Mouse (Mus musculus) left cerebral cortex, postnatal 10 days (tissue): ENCODE measurements at regions not wholly inside any gene's neighbourhood (a gene's known extent, or its start where the extent isn't known, plus 50 kb on each side); places are given as distances from the start of the nearest gene placed in this dataset.

Experiments
- DNase-seq, 2 experiments: peaks; one replicate each; pipeline ENCODE4 v3.0.0; 2021 to 2022; ENCODE audit warnings: low spot score in 2 of 2, mixed read lengths in 1 of 2; ENCODE audit errors: extremely low spot score in 1 of 2
- intact Hi-C: fragments of 180-260 bp; cut with DNase I; formaldehyde crosslinking; loops from one replicate; pipeline ENCODE4 v1.15.1; 2025

- no peak for DNase-seq
- intact Hi-C loops: no loop called here
These were observed 328.9 kb downstream of the Nuak1 start for GRCm38 (mm10) chr10:84111502-84111901.

- no peak for DNase-seq
- intact Hi-C loops: no loop called here
These were observed 328.5 kb downstream of the Nuak1 start for GRCm38 (mm10) chr10:84111909-84112308.

DNA sequence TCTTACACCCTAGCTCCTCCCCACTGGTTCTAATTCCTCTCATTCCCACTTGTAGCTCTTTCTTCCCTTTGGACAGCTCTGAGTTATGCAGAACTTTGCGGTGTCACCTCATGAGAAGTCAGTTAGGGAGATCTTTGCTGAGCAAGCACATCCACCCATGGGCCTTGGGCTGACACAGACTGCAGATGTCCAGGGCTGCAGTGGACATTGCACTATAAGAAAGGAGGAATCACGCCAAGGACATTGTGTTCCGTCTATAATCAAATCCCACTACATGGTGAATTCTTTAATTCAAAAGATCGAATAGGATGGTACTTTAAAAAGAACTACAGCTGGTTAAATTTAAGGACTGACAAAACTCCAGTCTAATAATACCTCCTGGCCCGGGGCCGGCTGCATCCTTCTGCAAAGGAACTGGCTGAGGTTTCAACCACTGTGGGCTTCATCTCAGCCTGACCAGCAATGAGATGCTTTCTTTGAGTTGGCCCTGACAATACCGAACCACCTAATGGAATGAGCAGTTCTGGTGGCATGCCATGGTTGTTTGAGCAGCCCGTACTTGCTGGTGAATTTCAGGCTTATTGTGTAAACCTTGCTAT lies 320.3 kb downstream of the Nuak1 start:
- peak in 1 of 2 experiments; percentile 45 for DNase-seq
- intact Hi-C loops: no loop called here

DNA sequence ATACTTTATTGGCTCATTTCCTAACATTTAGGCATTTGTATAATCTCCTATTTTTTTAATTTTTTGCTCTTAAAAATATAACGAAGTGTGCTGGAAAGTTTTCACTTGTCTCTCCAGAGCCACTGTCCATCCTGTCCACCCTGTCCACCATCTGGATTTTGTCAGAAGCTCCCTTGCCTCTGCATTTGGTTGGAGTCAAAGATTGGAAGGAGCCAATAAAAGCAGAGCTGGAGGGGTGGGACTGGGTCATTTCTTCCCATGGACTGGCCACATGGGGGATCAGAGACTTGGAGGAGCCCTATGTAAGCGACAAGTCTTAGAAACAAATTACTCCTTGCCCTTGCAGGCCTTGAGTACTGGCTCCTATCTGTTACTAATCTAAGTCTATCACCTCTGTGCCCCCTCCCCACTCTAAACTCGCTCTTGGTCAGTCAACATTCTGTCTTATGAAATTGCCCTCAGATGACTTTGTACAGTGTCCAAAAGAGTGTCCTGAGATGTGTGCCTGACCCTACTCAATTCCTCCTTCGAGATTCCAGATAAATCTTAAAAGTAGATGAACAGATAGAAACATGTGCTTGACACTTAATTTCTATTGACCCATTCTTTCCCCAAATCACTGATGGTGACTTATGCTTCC lies 303.3 kb downstream of the Nuak1 start:
- DNase-seq: no peak
- intact Hi-C loops: no loop called here

DNA sequence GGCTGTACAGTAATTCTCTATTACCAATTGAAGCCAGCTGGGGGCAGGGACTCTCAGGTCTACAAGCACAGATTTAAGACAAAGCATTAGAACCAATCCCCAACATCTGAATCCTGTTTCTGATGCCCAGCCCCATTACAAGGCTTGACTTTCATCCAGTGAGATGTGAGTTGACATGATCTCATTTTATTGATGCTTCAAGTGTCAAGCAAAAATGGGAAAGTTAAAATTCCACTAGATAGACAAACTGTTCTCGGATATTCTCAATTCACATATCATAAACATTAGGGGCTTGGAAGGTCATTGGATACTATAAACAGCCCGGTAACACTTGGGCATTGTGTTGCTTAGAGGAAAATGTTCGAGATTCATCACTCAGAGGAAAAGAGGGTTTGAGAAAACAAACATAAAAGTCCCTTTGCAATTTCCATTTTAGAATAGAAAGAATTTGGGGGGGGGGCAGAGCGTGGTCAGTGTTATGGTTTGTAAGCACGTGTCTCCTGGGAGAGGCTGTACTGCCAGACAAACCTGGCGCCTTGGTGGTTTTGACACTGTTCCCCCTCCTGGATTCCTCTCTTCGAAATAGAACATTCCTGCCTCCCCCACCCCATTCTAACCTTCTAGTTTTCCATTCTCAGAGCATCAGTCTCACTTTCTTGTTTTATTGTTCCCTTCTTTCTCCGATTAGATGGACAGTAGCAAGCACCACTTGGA lies 297.5 kb downstream of the Nuak1 start:
- intact Hi-C loops: no loop called here
- DNase-seq: no peak

- intact Hi-C loops: no loop called here
- no peak for DNase-seq
These were observed 296.6 kb downstream of the Nuak1 start for GRCm38 (mm10) chr10:84143674-84144343.

GRCm38 (mm10) chr10:84144344-84144687 lies 296.1 kb downstream of the Nuak1 start:
- DNase-seq: no peak
- intact Hi-C loops: no loop called here

DNA sequence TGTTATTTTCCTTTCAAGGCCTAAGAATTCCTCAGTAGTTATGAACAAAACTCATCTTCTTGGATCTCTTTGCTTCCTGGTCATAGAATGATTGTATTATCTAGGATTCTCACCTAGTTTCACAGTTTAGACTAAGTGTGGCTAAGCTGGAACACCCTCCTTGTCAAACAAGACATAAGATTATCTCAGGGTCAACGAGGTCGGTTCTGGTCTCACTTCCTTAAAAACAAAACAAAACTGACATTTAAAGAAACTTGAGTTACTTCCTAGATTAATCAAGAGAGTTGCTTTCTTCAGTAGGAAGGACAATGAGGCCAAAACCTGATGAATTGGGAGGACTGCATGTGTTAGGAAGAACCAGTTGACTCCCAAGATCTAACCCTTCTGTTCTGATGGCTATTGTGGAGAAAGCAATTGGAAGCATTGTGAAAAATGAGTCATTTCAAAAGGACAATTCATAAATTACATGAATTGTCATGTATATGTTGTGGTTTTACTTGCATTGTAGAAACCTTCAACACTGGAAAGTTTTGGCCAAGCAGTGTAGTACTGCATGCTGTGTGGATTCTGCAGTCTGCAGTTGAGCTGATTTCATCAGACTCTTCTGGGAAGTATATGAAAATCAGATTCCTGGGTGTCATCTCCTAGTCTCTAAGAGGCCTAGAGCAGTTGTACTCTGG lies 293.0 kb downstream of the Nuak1 start:
- DNase-seq: no peak
- intact Hi-C loops: no loop called here

DNA sequence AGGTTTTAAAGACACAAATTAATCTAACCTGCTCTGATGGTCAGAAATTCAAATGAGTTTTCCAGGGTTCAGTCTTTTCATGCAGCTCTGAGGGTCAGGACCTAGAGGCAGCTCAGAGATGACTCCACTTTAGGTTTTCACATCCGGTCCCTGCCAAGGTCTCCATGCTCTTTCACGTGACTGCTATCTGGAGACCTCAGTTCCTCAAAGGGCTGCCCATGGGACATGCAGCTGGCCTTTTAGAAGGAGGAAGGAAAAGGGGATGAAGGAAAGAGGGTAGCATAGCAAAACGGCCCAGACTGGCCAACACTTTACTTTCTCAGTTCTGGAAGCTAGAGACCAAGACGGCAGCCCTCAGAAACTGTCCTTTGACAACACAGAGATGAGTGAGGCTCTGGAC lies 276.6 kb downstream of the Nuak1 start:
- DNase-seq: no peak
- intact Hi-C loops: loop anchor here (10.0 kb wide), 1 partner anchor 281 kb away; the partner anchor contains the start of gene Nuak1

- DNase-seq: no peak
- intact Hi-C loops: loop anchor here (10.0 kb wide), 1 partner anchor 279 kb away; the partner anchor contains the start of gene Nuak1
These were observed 274.4 kb downstream of the Nuak1 start for GRCm38 (mm10) chr10:84165832-84166567.

GRCm38 (mm10) chr10:84166568-84166905 lies 273.9 kb downstream of the Nuak1 start:
- peak; percentile 54 to 56 for DNase-seq
- intact Hi-C loops: loop anchor here (10.0 kb wide), 1 partner anchor 278 kb away; the partner anchor contains the start of gene Nuak1

DNA sequence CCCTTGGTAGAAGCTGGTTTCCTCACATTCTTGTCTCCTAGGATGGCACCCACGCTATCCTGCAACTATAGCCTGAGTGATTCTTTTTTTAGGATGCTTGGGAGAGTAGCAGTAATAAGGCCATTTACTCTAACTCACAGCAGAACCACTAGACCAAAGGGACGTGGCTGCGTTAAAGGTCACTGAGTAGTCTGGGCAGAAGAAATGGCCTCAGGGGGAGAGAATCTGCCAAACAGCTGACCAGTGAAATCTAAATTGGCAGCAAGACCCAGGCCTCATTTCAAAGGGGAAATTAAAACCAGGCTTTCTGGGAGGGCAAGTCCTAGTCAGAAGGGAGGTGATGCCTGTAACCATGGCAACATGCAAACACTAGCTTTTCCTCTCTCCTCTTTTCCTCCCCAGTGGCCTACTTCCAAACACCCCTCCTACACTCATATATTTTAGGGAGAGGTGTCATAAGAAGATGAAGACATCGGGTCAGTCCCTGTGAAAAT lies 267.5 kb downstream of the Nuak1 start:
- intact Hi-C loops: no loop called here
- peak; percentile 41 to 56 for DNase-seq

- DNase-seq: no peak
- intact Hi-C loops: no loop called here
These were observed 257.2 kb downstream of the Nuak1 start for GRCm38 (mm10) chr10:84183239-84183638.

- intact Hi-C loops: no loop called here
- no peak for DNase-seq
These were observed 253.9 kb downstream of the Nuak1 start for GRCm38 (mm10) chr10:84186466-84186865.

GRCm38 (mm10) chr10:84199035-84199434 lies 241.4 kb downstream of the Nuak1 start:
- no peak for DNase-seq
- intact Hi-C loops: no loop called here

DNA sequence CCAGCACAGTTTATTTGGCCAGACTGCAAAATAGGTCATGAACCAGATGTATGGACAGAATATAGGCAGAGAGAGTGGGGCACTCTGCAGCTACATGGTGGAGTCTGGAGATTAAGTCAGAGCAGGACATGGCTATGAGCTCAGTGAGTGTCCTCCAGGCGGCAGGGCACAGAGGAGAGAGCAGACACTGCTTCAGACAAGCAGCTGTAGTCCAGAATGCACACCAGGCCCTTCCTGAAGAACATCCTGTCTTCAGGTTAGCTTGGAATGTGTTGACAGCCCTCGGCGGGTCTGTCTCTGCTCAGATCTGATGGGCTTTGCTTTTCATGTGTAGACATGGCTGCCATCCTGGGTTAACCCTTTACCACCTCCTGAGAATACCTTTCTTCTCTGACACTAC lies 238.6 kb downstream of the Nuak1 start:
- intact Hi-C loops: no loop called here
- peak in 1 of 2 experiments; percentile 23 for DNase-seq

DNA sequence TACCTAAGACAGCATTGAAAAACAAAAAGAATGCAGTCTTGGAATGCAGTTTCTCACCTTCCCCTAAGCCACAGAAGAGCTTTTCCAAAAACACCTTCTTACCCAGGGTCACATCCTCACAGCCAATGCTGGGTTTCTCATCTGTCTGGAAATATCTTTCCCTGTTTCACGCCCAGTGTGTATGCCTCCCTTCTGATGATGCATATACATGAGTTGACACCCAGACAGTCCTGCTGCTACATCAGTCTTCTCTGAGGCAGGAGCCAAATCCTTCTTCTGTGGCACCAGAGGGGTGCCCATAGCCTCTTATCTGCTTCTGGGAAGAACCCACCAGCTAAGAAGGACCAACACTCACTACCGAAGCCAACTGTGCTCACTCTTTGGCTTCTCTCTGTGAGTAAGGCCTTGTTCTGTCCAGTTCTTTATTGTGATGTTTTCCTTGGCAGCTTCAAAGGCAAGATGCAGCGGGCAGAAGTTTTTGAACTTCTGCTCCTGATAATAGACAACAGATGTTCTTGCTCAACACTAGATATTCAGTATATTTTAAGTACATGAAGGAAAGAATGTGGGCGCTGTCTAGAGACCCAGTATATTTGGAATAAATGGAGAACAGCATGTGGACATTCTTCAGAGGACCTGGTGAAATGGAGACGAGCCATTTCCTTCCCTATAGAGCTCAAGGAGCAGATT lies 228.2 kb downstream of the Nuak1 start:
- intact Hi-C loops: no loop called here
- no peak for DNase-seq

GRCm38 (mm10) chr10:84214812-84215211 lies 225.6 kb downstream of the Nuak1 start:
- DNase-seq: no peak
- intact Hi-C loops: no loop called here
